Mouse (Mus musculus) cortical plate, adult 2 months (tissue): ENCODE data around the gene 9130230L23Rik. TPM values are rescaled to one million over a fixed set of nuclear protein-coding genes. Genes with fewer than 3 reads are reported as not detected.

Source experiments
- H3K27ac ChIP-seq: fragments of 200-500 bp; 2 replicates; pipeline ENCODE4 v1.5.1; 2012; ENCODE audit warnings: low read length, control low read depth, inconsistent platforms; ENCODE audit not compliant: insufficient read depth
- H3K4me1 ChIP-seq: fragments of 200-500 bp; 2 replicates; pipeline ENCODE4 v1.6.1; 2011; ENCODE audit warnings: low read length; ENCODE audit not compliant: control insufficient read depth, insufficient read depth
- H3K4me3 ChIP-seq: fragments of 200-500 bp; 2 replicates; pipeline ENCODE4 v1.5.1; 2011; ENCODE audit warnings: mild to moderate bottlenecking, low read length, control low read depth; ENCODE audit not compliant: insufficient read depth
- CTCF ChIP-seq: fragments of 200-500 bp; IDR thresholded peaks from 2 replicates; pipeline ENCODE4 v1.5.1; 2011; ENCODE audit warnings: mild to moderate bottlenecking, control low read depth, low read length; ENCODE audit not compliant: insufficient read depth; ENCODE audit errors: extremely low read depth
- POLR2A ChIP-seq: fragments of 200-500 bp; IDR thresholded peaks from 2 replicates; pipeline ENCODE4 v1.6.1; 2011; ENCODE audit warnings: mild to moderate bottlenecking, low read length, control low read depth; ENCODE audit not compliant: insufficient read depth; ENCODE audit errors: extremely low read depth
- polyA plus RNA-seq: library from polyadenylated mRNA; depleted of rRNA; stranded (reverse); fragments of >200 nt; gene quantifications from 2 replicates; pipeline ENCODE4 v1.2.3, GENCODE M21; 2012; rRNA removed

Gene 9130230L23Rik
- polyA plus RNA-seq, result 0.06 TPM in 1 of 2 replicates, not detected in the other

DNA sequence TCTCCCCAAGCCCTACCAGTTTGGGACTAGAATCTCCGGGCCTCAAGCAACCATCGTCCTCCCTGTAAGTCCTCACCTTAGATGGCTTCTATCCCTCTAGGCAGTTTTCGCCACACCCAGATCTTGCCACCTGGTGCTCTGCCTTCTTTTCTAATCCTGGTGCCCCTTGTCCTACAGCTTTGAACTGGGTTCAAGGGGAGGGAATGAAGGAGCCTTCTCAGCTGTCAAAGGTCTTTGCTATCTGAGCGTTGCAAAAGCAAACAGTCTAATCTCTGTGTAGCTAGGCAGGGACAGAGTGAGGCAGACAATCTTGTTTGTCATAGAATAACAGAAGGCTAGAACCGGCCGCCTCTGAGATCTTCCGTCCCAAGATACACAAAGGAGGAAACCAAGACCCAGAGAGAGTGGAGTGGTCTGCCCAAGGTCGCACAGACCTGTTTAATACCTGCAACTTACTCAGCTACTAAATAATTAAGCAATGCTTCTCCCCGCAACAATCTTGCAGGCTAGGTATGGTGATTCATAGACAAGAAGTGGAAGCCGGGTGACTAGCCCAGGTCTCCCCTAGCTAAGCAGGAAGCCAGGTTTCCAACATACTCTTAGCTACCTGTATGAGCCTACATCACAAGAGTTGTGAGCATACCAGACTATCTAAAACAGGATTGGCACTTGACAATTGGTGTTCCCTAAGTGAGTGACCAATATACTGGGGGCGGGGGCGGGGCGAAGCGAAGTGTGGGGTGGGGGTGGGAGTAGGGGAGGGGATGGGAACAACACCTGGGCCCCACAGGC is at the start of gene 9130230L23Rik:
9130230L23Rik (minus strand) TSS at position 152 of the 792 bp plus-strand sequence.
- H3K4me1 ChIP-seq, result no peaks in the 10 kb centered on the region

GRCm38 (mm10) chr5:66052777-66053548 is 48.9 kb upstream of the 9130230L23Rik start:
- Histone ChIP-seq H3K4me3 (no peak overlapping the region), H3K27ac (no peak overlapping the region), H3K4me1 (no peaks in the 10 kb centered on the region)
- TF ChIP-seq CTCF (no peak), POLR2A (no peak)

More for the DNA sequence above, at the start of gene 9130230L23Rik:
- Histone ChIP-seq H3K27ac (no peak within 1 kb of the TSS), H3K4me3 (no peak within 1 kb of the TSS)
- TF ChIP-seq POLR2A, result no peak
- no peak for TF ChIP-seq CTCF

GRCm38 (mm10) chr5:66050841-66051240 is 46.8 kb upstream of the 9130230L23Rik start:
- Histone ChIP-seq H3K27ac (no peak overlapping the region), H3K4me3 (no peak overlapping the region), H3K4me1 (no peaks in the 10 kb centered on the region)
- TF ChIP-seq CTCF (no peak), POLR2A (no peak)

GRCm38 (mm10) chr5:66046356-66046755 is 42.3 kb upstream of the 9130230L23Rik start:
- no peaks in the 10 kb centered on the region for H3K4me1 ChIP-seq
- no peak for TF ChIP-seq POLR2A
- TF ChIP-seq CTCF, result no peak
- H3K27ac ChIP-seq, result no peak overlapping the region
- H3K4me3 ChIP-seq, result no peak overlapping the region

GRCm38 (mm10) chr5:66043897-66044296 is 39.8 kb upstream of the 9130230L23Rik start:
- no peak for TF ChIP-seq CTCF
- TF ChIP-seq POLR2A, result no peak

GRCm38 (mm10) chr5:66042651-66043340 is 38.7 kb upstream of the 9130230L23Rik start:
- Histone ChIP-seq H3K27ac (no peak overlapping the region), H3K4me1 (no peaks in the 10 kb centered on the region), H3K4me3 (no peak overlapping the region)
- TF ChIP-seq POLR2A, result no peak
- no peak for TF ChIP-seq CTCF

More at GRCm38 (mm10) chr5:66043897-66044296, 39.8 kb upstream of the 9130230L23Rik start:
- no peak overlapping the region for H3K27ac ChIP-seq
- H3K4me3 ChIP-seq, result no peak overlapping the region
- H3K4me1 ChIP-seq, result no peaks in the 10 kb centered on the region

GRCm38 (mm10) chr5:66040744-66041279 is 36.7 kb upstream of the 9130230L23Rik start:
- H3K27ac ChIP-seq, result no peak overlapping the region
- H3K4me1 ChIP-seq, result no peaks in the 10 kb centered on the region
- no peak overlapping the region for H3K4me3 ChIP-seq
- TF ChIP-seq POLR2A (no peak), CTCF (no peak)

DNA sequence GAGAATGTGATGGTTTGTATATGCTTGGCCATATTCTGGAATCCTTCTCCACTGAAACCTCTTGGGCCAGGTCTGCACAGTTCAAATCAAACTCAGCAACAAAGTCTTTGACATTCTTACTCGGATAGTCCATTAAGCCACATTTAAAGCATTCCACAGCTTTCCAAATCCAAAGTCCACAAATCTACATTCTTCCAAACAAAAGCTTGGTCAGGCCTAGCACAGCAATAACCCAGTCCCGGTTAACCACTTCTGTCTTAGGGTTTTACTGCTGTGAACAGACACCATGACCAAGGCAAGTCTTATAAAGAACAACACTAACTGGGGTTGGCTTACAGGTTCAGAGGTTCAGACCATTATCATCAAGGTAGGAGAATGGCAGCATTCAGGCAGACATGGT is 35.7 kb upstream of the 9130230L23Rik start:
- H3K4me1 ChIP-seq, result no peaks in the 10 kb centered on the region
- no peak overlapping the region for H3K4me3 ChIP-seq
- no peak for TF ChIP-seq POLR2A
- H3K27ac ChIP-seq, result no peak overlapping the region

- TF ChIP-seq CTCF (no peak), POLR2A (no peak)
- Histone ChIP-seq H3K4me3 (no peak overlapping the region), H3K27ac (no peak overlapping the region), H3K4me1 (no peaks in the 10 kb centered on the region)
Observed at GRCm38 (mm10) chr5:66037066-66037465, 33.0 kb upstream of the 9130230L23Rik start.
